Mouse (Mus musculus): ENCODE results near the gene Slco6c1. TPM values are rescaled to one million over a fixed set of nuclear protein-coding genes. Genes with fewer than 3 reads are reported as not detected.

Gene Slco6c1
- polyA plus RNA-seq, 2 experiments: not detected

DNA sequence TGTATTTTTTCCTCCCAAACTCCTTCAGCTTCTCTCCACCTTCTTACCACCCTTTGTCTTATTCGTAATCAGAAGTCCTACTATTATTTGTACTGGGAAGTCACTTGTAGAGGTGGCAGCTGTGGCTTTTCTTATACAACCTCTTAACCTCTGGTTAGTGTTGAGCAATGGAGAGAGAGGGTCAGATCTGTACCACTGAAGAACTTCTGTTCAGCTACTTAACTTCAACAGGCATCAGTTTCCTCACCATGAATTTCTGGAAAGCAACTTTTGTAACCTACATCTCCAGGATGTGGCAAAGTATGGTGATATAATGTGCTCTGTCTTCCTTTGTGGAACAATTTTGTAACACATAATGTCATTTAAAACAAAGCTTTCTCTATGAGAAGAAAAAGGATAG is 108.7 kb downstream of the Slco6c1 start:
- Histone ChIP-seq H3K27me3 (ENCODE audit: control insufficient read depth, insufficient read depth, low read length) (no peaks in the 10 kb centered on the region), H3K4me2 (ENCODE audit: low read depth) (no peak overlapping the region), H3K4me3 (ENCODE audit: insufficient read depth in 1 of 2, low read depth in 2 of 2, low read length in 2 of 2) (no peak overlapping the region), H3K27ac (no peak overlapping the region), H3K36me3 (replicated peaks; ENCODE audit: control insufficient read depth, insufficient read depth, low read depth) (no peaks in the 10 kb centered on the region), H3K9ac (replicated peaks) (no peak overlapping the region), H3K9me3 (ENCODE audit: control insufficient read depth, low read length) (no peaks in the 10 kb centered on the region), H3K4me1 (replicated peaks; ENCODE audit: control insufficient read depth in 2 of 2, insufficient read depth in 2 of 2, low read length in 1 of 2) (no peaks in the 10 kb centered on the region)
- WGBS (ENCODE audit: insufficient replicate concordance): 41% methylated on average over 1 of the region's 1 CpGs
- TF ChIP-seq EP300 (IDR thresholded peaks at IDR 0.05; ENCODE audit: low read depth) (no peak), CTCF (IDR thresholded peaks at IDR 0.05; ENCODE audit: low read depth) (no peak)
- ATAC-seq (ENCODE audit: insufficient read depth) (no peak), DNase-seq (ENCODE audit: low read depth in 3 of 3, low spot score in 3 of 3) (no peak)

- TF ChIP-seq EP300 (IDR thresholded peaks at IDR 0.05; ENCODE audit: low read depth): no peak
- TF ChIP-seq CTCF (IDR thresholded peaks at IDR 0.05; ENCODE audit: low read depth): peak; percentile 19; the same call in 1 of the 2 replicates
- Histone ChIP-seq H3K27me3 (ENCODE audit: control insufficient read depth, insufficient read depth, low read length) (no peaks in the 10 kb centered on the region), H3K4me3 (ENCODE audit: insufficient read depth in 1 of 2, low read depth in 2 of 2, low read length in 2 of 2) (no peak overlapping the region), H3K27ac (no peak overlapping the region), H3K9ac (replicated peaks) (no peak overlapping the region), H3K36me3 (replicated peaks; ENCODE audit: control insufficient read depth, insufficient read depth, low read depth) (no peaks in the 10 kb centered on the region), H3K9me3 (ENCODE audit: control insufficient read depth, low read length) (no peaks in the 10 kb centered on the region), H3K4me1 (replicated peaks; ENCODE audit: control insufficient read depth in 2 of 2, insufficient read depth in 2 of 2, low read length in 1 of 2) (no peaks in the 10 kb centered on the region), H3K4me2 (ENCODE audit: low read depth) (no peak overlapping the region)
- no peak for ATAC-seq (ENCODE audit: insufficient read depth)
- DNase-seq (ENCODE audit: low read depth in 3 of 3, low spot score in 3 of 3): peak in 1 of 3 experiments; percentile 3
Observed at GRCm38 (mm10) chr1:97018978-97019377, 109.1 kb downstream of the Slco6c1 start.

Measured in liver, embryonic 14.5 days (tissue).